18 mouse cellular contexts compared by ENCODE assay signal in genomic region chr3:50307339-50308327, GRCm38 (mm10).
DNase-seq lines count a peak whose midpoint lies in the region; ATAC-seq lines count a peak whose summit lies in the region.
"Had no signal": no experiment of that assay in that cellular context is flagged by ENCODE, and none has a peak within 500 bp of the region (broad histone marks: within the 10 kb centered on the region; RNA-seq: fewer than 3 reads in every experiment).

No protein-coding gene starts in this region.

- H3K36me3 ChIP-seq in embryonic facial prominence, embryonic 11.5 days (replicated peaks; ENCODE audit: control insufficient read depth, insufficient read depth, low read depth, low read length), result no peaks in the 10 kb centered on the region
- H3K36me3 ChIP-seq in embryonic facial prominence, embryonic 10.5 days (replicated peaks), result no peaks in the 10 kb centered on the region
- H3K36me3 ChIP-seq in midbrain, embryonic 16.5 days (ENCODE audit: control insufficient read depth, insufficient read depth, low read length), result no peaks in the 10 kb centered on the region
- H3K36me3 ChIP-seq in midbrain, embryonic 13.5 days, result no peaks in the 10 kb centered on the region
- H3K36me3 ChIP-seq in neural tube, embryonic 14.5 days (ENCODE audit: control insufficient read depth, insufficient read depth, low read length), result no peaks in the 10 kb centered on the region
- H3K36me3 ChIP-seq: embryonic facial prominence, embryonic 12.5 days; hindbrain, embryonic 12.5 days; limb, embryonic 15.5 days; neural tube, embryonic 12.5 days had no signal

- no peak overlapping the region for H3K4me2 ChIP-seq in embryonic facial prominence, embryonic 11.5 days (ENCODE audit: low read depth, low read length)
- H3K4me2 ChIP-seq in midbrain, embryonic 16.5 days (ENCODE audit: low read length), result no peak overlapping the region
- H3K4me2 ChIP-seq in midbrain, embryonic 13.5 days (replicated peaks), result no peak overlapping the region
- H3K4me2 ChIP-seq in neural tube, embryonic 14.5 days (ENCODE audit: low read depth, low read length), result no peak overlapping the region
- H3K4me2 ChIP-seq: embryonic facial prominence, embryonic 12.5 days; hindbrain, embryonic 12.5 days; limb, embryonic 15.5 days; neural tube, embryonic 12.5 days had no signal

- WGBS in embryonic facial prominence, embryonic 11.5 days, result 57% methylated on average over 14 of the region's 14 CpGs
- WGBS in embryonic facial prominence, embryonic 10.5 days, result 75% methylated on average over 14 of the region's 14 CpGs
- 55% methylated on average over 14 of the region's 14 CpGs for WGBS in midbrain, embryonic 16.5 days
- 75% methylated on average over 14 of the region's 14 CpGs for WGBS in midbrain, embryonic 13.5 days
- WGBS in neural tube, embryonic 14.5 days, result 53% methylated on average over 14 of the region's 14 CpGs

- no peaks in the 10 kb centered on the region for H3K9me3 ChIP-seq in embryonic facial prominence, embryonic 11.5 days (replicated peaks; ENCODE audit: control insufficient read depth, low read length)
- H3K9me3 ChIP-seq in embryonic facial prominence, embryonic 10.5 days, result no peaks in the 10 kb centered on the region
- H3K9me3 ChIP-seq in midbrain, embryonic 16.5 days (replicated peaks; ENCODE audit: control insufficient read depth, low read length, poor library complexity, severe bottlenecking), result no peaks in the 10 kb centered on the region
- H3K9me3 ChIP-seq in midbrain, embryonic 13.5 days, result no peaks in the 10 kb centered on the region
- H3K9me3 ChIP-seq in neural tube, embryonic 14.5 days (ENCODE audit: control insufficient read depth, low read length), result no peaks in the 10 kb centered on the region
- H3K9me3 ChIP-seq: embryonic facial prominence, embryonic 12.5 days; hindbrain, embryonic 12.5 days; limb, embryonic 15.5 days; megakaryocyte, embryonic 14.5 days; neural tube, embryonic 12.5 days had no signal

- H3K27me3 ChIP-seq in embryonic facial prominence, embryonic 11.5 days (ENCODE audit: control insufficient read depth, insufficient read depth, low read length), result no peaks in the 10 kb centered on the region
- H3K27me3 ChIP-seq in embryonic facial prominence, embryonic 10.5 days (replicated peaks; ENCODE audit: low read depth, poor library complexity, severe bottlenecking), result no peaks in the 10 kb centered on the region
- H3K27me3 ChIP-seq in midbrain, embryonic 16.5 days (ENCODE audit: control insufficient read depth, insufficient read depth, low read depth, low read length), result no peaks in the 10 kb centered on the region
- H3K27me3 ChIP-seq in midbrain, embryonic 13.5 days, result no peaks in the 10 kb centered on the region
- H3K27me3 ChIP-seq in neural tube, embryonic 14.5 days (ENCODE audit: control insufficient read depth, insufficient read depth, low read length), result no peaks in the 10 kb centered on the region
- H3K27me3 ChIP-seq: embryonic facial prominence, embryonic 12.5 days; hindbrain, embryonic 12.5 days; limb, embryonic 15.5 days; megakaryocyte, embryonic 14.5 days; neural tube, embryonic 12.5 days had no signal

- no peak overlapping the region for H3K27ac ChIP-seq in embryonic facial prominence, embryonic 11.5 days (replicated peaks; ENCODE audit: low read depth, low read length)
- H3K27ac ChIP-seq in embryonic facial prominence, embryonic 10.5 days (replicated peaks), result no peak overlapping the region; the same call in 1 of the 2 replicates
- 0 out of 2 replicates have a peak overlapping the region, but pooled peaks have one; percentile 4 for H3K27ac ChIP-seq in midbrain, embryonic 16.5 days (ENCODE audit: low read length)
- H3K27ac ChIP-seq in midbrain, embryonic 13.5 days, result no peak overlapping the region
- H3K27ac ChIP-seq in neural tube, embryonic 14.5 days (ENCODE audit: low read depth, low read length), result no peak overlapping the region; the same call in 1 of the 2 replicates
- H3K27ac ChIP-seq: embryonic facial prominence, embryonic 12.5 days; hindbrain, embryonic 12.5 days; left cerebral cortex, adult 2 months; limb, embryonic 15.5 days; neural tube, embryonic 12.5 days had no signal

- 0 out of 2 replicates have a peak, but pooled peaks have one; percentile 56 for ATAC-seq in embryonic facial prominence, embryonic 11.5 days (replicated peaks; ENCODE audit: insufficient number of reproducible peaks, low FRiP score, low TSS enrichment, low read depth)
- ATAC-seq in midbrain, embryonic 16.5 days, result no peak
- no peak for ATAC-seq in midbrain, embryonic 13.5 days
- ATAC-seq in neural tube, embryonic 14.5 days (ENCODE audit: low read depth), result peak; percentile 81
- ATAC-seq in megakaryocyte, adult 5-6 weeks (ENCODE audit: poor library complexity, severe bottlenecking), result no peak

- no peak overlapping the region for H3K4me3 ChIP-seq in embryonic facial prominence, embryonic 11.5 days (ENCODE audit: low read depth, low read length)
- no peak overlapping the region for H3K4me3 ChIP-seq in embryonic facial prominence, embryonic 10.5 days
- H3K4me3 ChIP-seq in midbrain, embryonic 16.5 days (ENCODE audit: low read depth, low read length), result no peak overlapping the region
- H3K4me3 ChIP-seq in midbrain, embryonic 13.5 days (replicated peaks), result no peak overlapping the region
- H3K4me3 ChIP-seq in neural tube, embryonic 14.5 days (ENCODE audit: low read depth, low read length), result no peak overlapping the region
- H3K4me3 ChIP-seq: embryonic facial prominence, embryonic 12.5 days; hindbrain, embryonic 12.5 days; left cerebral cortex, adult 2 months; limb, embryonic 15.5 days; megakaryocyte, embryonic 14.5 days; neural tube, embryonic 12.5 days had no signal

- DNase-seq in embryonic facial prominence, embryonic 11.5 days (ENCODE audit: low spot score), result peak; percentile 45
- DNase-seq in embryonic facial prominence, embryonic 10.5 days (ENCODE audit: low spot score), result no peak
- no peak for DNase-seq in right cerebral cortex, postnatal 4 days
- DNase-seq in lung, postnatal 36 days, result no peak
- DNase-seq: adrenal gland, adult 8-10 months; cerebellum, adult 9-11 months; kidney, adult 18-20 months; lung, adult 2 months had no signal

- no peaks in the 10 kb centered on the region; the same call in 1 of the 2 replicates for H3K4me1 ChIP-seq in embryonic facial prominence, embryonic 11.5 days (ENCODE audit: control insufficient read depth, insufficient read depth, low read length)
- peaks cover 5% of the 10 kb centered on the region for H3K4me1 ChIP-seq in embryonic facial prominence, embryonic 10.5 days
- H3K4me1 ChIP-seq in midbrain, embryonic 16.5 days (ENCODE audit: control insufficient read depth, insufficient read depth, low read length), result 0 out of 2 replicates have a peak, but pooled peaks cover 2% of the 10 kb centered on the region
- H3K4me1 ChIP-seq in midbrain, embryonic 13.5 days (replicated peaks), result peaks cover 2% of the 10 kb centered on the region; the same call in 1 of the 2 replicates
- H3K4me1 ChIP-seq in neural tube, embryonic 14.5 days (ENCODE audit: control insufficient read depth, insufficient read depth, low read length), result no peaks in the 10 kb centered on the region
- H3K4me1 ChIP-seq: embryonic facial prominence, embryonic 12.5 days; hindbrain, embryonic 12.5 days; limb, embryonic 15.5 days; megakaryocyte, embryonic 14.5 days; neural tube, embryonic 12.5 days had no signal

- H3K9ac ChIP-seq in embryonic facial prominence, embryonic 11.5 days (replicated peaks; ENCODE audit: low read length), result no peak overlapping the region
- H3K9ac ChIP-seq in midbrain, embryonic 16.5 days (ENCODE audit: low read depth, low read length), result no peak overlapping the region
- H3K9ac ChIP-seq in midbrain, embryonic 13.5 days (replicated peaks), result no peak overlapping the region
- H3K9ac ChIP-seq in neural tube, embryonic 14.5 days (replicated peaks; ENCODE audit: low read depth, low read length), result no peak overlapping the region
- H3K9ac ChIP-seq: embryonic facial prominence, embryonic 12.5 days; hindbrain, embryonic 12.5 days; limb, embryonic 15.5 days; neural tube, embryonic 12.5 days had no signal

Comparison
In these comparisons a context has a peak if more than half of its experiments do, and no peak if none do; other contexts are left out.
1. ATAC-seq: peak in embryonic facial prominence, embryonic 11.5 days (single experiment) and neural tube, embryonic 14.5 days (single experiment); none in midbrain, embryonic 16.5 days (single experiment), midbrain, embryonic 13.5 days (single experiment) and megakaryocyte, adult 5-6 weeks (single experiment).